Mouse (Mus musculus) embryo, embryonic 9.5 days (tissue): ENCODE measurements around the gene Olfr652.

Experiments used
- DNase-seq: peaks from one replicate; pipeline ENCODE4 v3.0.0-alpha.2; 2017; ENCODE audit errors: extremely low spot score

Olfr652 gene

DNA sequence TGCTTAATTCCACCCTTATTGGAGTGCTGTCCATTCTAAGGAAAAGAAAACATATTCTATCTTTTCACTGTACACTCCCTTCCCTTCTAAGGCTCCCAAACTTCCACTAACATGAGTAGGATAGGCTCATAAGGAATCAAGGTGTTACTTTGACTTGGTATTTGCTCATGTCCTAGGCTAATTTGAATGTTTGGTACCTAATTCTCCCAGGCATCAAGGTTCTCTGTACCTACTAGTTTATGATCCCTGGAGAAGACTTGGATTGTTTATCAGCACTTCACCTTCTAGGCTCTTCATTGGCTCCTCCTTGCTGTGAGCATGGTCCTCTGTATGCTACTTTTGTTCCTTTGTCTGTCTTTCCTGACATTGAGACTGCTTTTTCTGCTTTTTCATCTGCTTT lies at the start of gene Olfr652:
Gene Olfr652 (plus strand): TSS at position 301 of the 400 bp plus-strand sequence.
- no peak for DNase-seq

DNA sequence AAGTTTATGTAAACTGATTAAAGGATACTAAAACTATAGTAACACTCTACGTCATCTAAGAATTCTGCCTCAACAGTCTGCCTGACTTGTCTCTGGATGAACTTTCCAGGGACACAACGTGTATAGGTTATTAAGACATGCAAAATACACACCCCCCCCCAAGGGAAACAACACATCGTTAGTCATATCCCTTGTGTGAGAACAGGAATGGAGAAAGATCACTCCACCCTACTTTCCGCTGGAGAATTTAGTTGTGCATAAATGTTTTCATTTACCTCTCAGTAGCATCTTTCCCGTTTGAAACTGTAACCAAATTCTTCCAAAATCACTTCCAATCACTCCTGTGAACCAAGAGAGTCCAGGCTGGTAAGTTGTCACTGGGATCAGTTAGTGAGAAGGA lies 10.9 kb upstream of the Olfr652 start, which contains the start of gene Olfr651:
Gene Olfr651 (plus strand): TSS at position 301 of the 400 bp plus-strand sequence.
- no peak for DNase-seq

DNA sequence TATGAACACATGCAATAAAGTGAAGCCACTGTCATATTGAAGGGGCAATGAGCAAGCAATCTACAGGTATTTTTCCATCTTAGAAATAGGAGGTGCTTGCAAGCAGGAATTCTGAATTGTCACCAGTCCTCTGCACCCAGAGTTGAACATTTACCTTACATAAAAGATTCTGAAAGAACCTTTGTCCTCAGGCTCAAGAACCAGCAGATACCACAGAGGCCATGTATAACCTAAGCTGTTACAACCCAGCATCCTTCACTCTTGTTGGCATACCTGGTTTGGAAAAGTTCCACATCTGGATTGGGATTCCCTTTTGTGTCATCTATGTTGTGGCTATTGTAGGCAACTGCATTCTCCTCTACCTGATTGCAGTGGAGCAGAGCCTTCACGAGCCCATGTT lies 8.0 kb upstream of the Olfr652 start:
- DNase-seq, result no peak

DNA sequence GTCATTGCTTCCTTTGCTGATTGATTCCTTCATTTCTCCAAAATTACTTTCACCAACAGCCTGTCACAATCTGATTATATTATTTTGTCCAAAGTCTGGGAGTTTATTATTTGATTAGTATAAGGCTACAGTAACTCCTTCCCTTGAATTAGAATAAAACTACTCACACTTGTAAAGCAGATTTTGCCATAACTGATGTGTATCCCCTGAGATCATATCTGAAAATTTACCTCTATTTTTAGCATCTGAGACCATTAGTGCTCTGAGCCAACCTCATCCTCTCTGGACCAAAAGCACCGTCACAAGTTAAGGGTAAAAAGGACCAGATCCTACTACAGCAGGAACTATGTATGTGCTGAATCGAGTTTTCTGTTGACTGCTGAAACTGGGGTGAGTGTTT lies 16.3 kb downstream of the Olfr652 start, which contains the start of gene Olfr653:
Gene Olfr653 (plus strand): TSS at position 301 of the 400 bp plus-strand sequence.
- no peak for DNase-seq

DNA sequence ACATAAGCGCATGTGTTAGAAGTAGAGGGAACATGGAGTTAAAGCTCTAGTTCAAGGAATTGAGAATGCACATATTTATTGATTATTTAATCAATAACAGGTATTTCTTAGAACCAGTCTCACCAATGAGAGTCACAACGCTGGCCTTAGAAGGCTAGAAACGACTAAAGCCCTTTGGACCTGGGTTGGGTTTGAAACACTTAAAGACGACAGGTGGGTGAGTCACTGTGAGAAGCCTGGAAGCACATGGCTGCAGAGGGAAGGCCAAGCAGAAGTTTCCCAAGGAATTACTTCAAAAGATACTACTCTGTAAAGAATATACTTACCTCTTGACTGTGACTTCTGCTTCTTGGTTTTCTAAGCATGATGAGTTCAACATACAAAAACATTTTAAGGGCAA lies 20.1 kb downstream of the Olfr652 start:
- DNase-seq, result no peak

DNA sequence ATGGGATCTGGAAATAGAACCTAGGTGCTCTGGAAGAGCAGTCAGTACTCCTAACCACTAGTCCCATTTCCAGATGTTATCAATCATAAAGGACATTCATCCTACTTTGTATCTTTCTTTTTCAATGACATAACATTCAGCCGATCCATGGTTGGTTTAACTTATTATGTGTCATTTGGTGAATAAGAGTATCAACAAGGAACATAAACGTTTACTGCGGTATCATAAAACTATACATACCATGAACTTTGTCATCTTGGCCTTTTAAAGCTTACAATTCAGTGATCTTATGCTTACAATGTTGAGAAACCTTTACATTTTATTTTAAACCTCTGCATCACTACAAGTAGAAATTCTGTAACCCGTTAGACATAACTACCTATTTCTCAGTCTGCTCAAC lies 20.7 kb downstream of the Olfr652 start:
- DNase-seq, result no peak

DNA sequence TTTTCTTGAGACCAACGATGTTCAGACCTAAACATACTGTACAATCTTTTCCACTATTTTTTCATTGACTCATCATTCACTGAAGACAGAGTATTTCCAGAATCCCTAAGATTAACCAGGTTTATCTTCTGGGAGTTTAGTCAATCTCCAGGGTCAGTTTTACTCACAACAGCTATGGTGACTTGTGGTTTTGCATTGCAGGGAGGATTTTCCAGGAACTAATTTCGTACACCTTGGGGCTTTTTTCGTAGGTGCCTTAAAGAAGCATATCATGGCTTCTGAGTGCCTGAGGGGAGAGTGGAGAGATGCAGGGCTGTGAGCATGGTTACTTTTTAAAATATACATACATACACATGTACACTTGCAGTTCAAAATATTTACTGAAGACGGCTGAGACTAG lies 26.0 kb downstream of the Olfr652 start, which contains the start of gene Olfr654:
Gene Olfr654 (plus strand): TSS at position 301 of the 400 bp plus-strand sequence.
- DNase-seq, result no peak

DNA sequence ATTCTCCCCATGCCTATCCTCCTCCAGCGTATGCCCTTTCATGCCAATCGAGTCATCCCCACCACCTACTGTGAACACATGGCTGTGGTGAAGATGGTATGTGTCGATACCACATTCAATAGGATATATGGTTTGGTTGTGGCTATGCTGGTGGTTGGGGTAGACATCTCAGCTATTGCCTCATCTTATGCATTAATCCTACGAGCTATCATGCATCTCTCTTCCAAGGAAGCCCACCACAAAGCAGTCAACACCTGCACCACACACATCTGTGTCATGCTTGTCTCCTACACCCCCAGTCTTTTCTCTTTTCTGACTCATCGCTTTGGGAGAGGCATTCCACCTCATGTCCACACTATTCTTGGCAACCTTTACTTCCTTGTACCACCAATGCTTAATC lies 27.6 kb downstream of the Olfr652 start:
- no peak for DNase-seq

DNA sequence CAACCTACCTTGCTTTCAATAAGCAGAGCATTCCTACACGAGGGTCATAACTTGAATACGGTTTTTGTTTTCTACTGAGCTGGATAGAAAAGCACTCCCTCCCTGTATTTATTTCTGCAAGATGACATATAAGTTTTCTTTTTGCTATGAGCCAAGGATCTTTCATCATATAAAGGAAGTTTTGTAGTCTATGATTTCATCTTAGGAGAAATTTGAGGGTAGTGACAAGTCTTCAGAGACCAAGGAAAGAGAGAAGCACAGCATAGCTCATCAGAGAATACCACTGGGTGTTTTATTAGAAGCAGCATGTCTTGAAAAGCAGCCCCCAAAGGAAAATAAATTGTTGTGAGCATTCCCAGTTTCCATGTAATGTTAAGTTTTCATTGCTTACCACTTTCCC lies 41.0 kb downstream of the Olfr652 start, which contains the start of gene Olfr655:
Gene Olfr655 (minus strand): TSS at position 101 of the 400 bp plus-strand sequence.
- DNase-seq, result no peak

DNA sequence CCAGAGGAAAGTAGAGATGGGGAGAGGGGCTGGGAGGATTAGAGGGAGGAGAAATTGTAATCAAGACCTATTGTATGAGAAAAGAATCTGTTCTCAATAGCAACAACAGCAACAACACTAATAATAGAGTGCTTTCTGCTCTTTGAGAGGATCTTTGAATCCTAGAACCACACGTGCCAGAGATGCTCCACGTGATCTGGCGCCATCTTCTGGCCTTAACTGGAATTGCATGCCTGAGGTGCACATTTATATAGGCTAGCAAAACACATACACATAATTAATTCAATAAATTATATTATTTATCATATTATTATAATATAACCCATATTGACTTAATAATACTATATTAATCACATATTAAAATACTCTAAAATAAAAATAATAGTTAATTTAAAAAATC lies 42.5 kb downstream of the Olfr652 start:
- DNase-seq, result peak; percentile 50

DNA sequence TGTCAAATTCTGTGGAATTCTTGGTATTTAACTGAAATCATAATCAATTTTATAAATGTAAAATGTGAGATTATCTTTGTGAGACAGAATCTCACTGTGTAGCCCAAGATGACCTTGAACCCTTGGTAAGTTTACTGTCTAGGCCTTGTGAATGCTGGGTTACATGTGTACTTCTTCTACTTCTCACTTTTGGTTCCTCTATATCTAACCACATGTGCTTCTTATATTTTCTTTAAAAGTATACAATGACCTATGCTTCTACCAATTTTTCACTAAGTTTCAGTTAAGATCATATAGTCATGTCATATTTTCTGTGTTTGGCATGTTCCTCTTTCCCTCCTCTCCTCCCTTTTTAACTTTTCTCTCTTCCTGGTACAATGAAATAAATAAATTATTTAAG lies 44.0 kb downstream of the Olfr652 start:
- DNase-seq, result no peak

DNA sequence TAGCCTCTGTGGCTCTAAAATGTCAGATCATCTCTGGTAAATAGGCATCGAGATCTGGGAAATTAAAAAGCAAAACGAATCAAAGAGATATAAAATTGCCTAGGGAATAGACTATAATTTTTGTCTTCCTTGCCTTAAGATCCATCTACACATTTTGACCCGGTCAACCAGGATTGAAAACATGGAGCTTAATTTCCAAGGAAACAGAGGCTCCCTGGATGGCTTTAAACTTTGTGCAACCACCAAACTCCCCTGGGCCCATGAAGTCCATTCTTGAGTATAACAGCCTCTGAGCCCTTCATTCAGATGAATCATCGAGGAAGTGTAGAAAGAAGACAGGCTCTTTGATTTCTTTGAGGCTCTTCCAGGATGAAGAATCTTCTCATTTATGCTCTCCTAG lies 53.0 kb downstream of the Olfr652 start, which contains the start of gene Olfr656:
Gene Olfr656 (plus strand): TSS at position 301 of the 400 bp plus-strand sequence.
- no peak for DNase-seq
